Mouse (Mus musculus): Measurements from ENCODE around the gene Alx3. TPM values are rescaled to one million over a fixed set of nuclear protein-coding genes. Genes with fewer than 3 reads are reported as not detected.

Gene Alx3
- polyA plus RNA-seq (2017; shearing (Covaris generic)), result not detected

DNA sequence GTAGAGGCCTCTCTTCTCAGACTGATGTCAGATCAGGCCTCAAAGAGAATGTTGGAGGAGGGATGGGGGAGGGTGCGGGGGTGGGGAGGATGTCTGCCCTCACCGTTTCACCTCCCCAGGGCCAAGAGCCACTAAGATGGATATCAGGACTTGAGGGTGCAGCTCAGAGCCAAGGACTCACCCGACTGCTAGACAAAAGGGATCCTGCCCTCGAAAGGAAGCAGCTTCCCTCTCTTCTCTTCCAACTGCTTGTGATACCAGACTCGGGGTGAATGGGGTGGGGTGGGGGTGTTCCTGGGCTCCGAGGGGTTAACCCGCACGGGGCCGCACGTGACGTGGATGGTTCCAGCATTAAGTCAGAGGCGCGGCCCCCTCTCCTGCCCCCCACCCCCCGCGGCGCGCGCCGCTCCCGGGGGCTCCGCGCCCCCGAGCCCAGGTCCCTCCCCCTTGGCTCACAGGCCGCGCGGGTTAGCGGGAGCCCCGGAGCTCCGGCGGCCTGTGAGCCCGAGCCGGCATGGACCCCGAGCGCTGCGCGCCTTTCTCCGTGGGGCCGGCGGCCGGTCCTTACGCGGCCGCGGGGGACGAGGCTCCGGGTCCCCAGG, at the start of gene Alx3:
Gene Alx3, plus strand, starts transcription at position 370 of the 602 bp plus-strand sequence.

DNA sequence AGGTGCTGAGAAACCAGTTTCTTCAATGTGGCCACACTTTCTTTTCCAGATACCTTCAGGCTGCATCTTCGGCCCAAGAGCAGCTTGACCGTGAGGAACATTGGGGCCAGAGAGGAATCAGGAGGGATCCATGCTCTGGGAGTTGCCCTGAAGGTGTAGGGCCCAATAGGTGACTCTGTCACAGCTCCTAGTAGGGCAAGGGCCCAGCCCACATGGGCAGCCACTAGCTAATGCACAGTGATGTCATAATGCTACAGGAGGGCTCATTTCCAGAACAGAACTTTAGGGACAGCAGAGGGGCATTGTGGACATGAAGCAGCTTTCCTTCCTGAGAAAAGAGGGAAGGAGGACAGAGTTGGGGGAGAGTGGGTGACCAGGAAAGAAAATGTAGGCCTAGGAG, 40.0 kb upstream of the Alx3 start, which contains the start of gene Ubl4b:
Gene Ubl4b, minus strand, starts transcription at position 232 of the 400 bp plus-strand sequence.

DNA sequence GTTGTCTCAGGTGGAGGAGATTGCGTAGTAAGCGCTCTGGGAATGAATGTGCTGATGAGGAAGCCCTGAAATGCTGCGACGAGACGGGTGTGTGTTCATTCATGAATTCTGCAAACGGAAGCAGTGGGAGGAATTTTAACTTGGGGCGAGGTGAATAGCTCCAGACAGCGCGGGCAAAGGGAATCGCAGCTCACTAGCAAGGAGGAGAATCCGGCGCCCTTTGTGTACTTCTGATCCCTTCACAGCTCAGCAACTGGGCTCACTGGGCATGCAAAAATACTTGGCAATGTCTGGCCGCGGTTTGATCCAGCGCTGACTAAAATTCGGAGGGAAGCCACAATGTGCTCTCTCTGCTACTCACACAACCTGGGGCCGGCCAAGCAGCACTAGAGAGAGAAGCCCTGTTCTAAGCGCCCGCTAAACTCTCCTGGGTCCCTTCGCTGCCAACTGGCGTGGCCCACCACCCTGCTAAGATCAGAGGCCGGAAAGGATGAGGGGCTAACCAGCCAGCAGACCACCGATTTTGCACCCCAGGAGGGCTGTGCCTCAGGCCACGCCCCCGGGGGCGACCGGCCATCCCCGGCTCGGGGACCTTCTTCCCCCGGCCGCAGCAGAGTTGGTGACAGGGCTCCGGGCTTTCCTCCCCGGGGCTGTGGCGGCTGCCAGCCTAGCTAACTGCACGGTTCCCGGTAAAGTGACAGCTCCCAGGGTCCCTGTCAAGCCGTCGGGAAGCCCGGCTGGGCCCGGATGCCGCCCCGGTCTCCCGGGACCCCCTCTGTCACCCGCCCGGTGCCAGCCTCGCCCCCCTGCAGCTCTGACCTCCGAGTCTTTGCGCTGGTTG, 36.1 kb downstream of the Alx3 start, which contains the start of gene Gm10961:
Gene Gm10961, plus strand, starts transcription at position 641 of the 841 bp plus-strand sequence.

DNA sequence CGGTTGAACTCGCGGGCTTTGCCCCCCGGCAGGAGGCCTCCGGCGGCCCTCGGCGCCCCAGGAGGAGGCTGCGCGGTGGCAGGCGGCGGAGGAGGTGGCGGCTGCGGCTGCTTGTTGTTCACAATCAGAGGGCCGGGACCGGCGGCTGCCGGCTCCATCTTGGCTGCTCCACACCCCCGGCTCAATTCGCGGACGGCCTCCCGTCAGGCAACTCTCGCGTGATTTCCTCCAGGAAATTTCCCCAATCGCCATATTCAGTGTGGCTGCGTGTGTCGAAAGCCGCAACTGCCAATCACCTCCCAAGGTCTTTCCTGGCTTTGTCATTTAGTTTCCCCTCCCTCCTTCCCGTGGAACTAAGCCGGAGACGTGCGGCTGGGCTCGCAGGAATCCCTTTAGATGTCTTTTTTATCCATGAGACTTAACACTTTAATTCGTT, 36.7 kb downstream of the Alx3 start, which contains the start of gene Strip1:
Gene Strip1, minus strand, starts transcription at position 172 of the 436 bp plus-strand sequence.

Other genes starting within 250 kb of the Alx3 start
- gene Kcnc4, start 135.5 kb upstream of the Alx3 start, polyA plus RNA-seq (2017; shearing (Covaris generic)), result not detected
- gene Slc6a17, start 77.0 kb upstream of the Alx3 start, polyA plus RNA-seq (2017; shearing (Covaris generic)), result not detected
- gene Ubl4b, start 40.0 kb upstream of the Alx3 start, polyA plus RNA-seq (2017; shearing (Covaris generic)), result not detected
- not detected for gene Gm10961, start 36.3 kb downstream of the Alx3 start, polyA plus RNA-seq (2017; shearing (Covaris generic))
- gene Strip1, start 36.7 kb downstream of the Alx3 start, polyA plus RNA-seq (2017; shearing (Covaris generic)), result 54.8 TPM
- 75.7 TPM for gene Ahcyl1, start 101.5 kb downstream of the Alx3 start, polyA plus RNA-seq (2017; shearing (Covaris generic))
- 5.3 TPM for gene Csf1, start 165.4 kb downstream of the Alx3 start, polyA plus RNA-seq (2017; shearing (Covaris generic))

Measured in effector memory CD4-positive, alpha-beta T cell, adult 7 months (primary cell).